Mouse (Mus musculus): ENCODE measurements at regions not wholly inside any gene's neighbourhood (a gene's known extent, or its start where the extent isn't known, plus 50 kb on each side); places are given as distances from the start of the nearest gene placed in this dataset.
A peak's percentile ranks its signal among the peaks of the same experiment; 100 is the strongest.

DNA sequence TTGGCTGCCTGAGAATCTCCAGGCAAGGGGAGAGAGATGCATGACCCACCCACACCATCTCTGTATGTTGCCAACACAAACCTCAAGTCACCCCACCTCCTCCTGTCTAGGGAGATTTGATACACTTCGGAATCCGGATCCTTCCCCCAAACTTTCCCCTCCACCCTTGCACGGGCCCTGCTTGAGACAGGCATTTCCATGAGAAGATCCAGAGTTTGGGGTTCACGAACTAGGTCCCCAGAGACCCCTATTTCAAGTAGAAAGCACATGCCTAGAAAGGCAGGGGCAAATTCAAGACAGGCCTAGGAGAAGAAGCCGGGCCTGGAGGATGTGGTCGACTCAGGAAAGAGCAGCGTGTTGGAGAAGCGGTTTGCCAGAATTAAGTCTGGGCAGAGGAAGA, 63.8 kb upstream of the Itga11 start:
- peaks cover 4% of the 10 kb centered on the region; the same call in 1 of the 2 replicates for H3K9me3 ChIP-seq (replicated peaks; ENCODE audit: low read length)
- H3K4me3 ChIP-seq (replicated peaks; ENCODE audit: low read depth, low read length), result no peak overlapping the region
- DNase-seq (ENCODE audit: low spot score), result peak; percentile 18
- no peaks in the 10 kb centered on the region for H3K36me3 ChIP-seq (ENCODE audit: insufficient read depth, low read length)
- WGBS, result 59% methylated on average over 8 of the region's 8 CpGs
- no peak overlapping the region for H3K9ac ChIP-seq (ENCODE audit: low read depth, low read length)
- no peak overlapping the region for H3K4me2 ChIP-seq (ENCODE audit: low read length)
- no peak overlapping the region for H3K27ac ChIP-seq
- ATAC-seq (replicated peaks; ENCODE audit: low FRiP score, low read depth), result no peak
- no peaks in the 10 kb centered on the region for H3K27me3 ChIP-seq (ENCODE audit: insufficient read depth, low read length)
- no peaks in the 10 kb centered on the region for H3K4me1 ChIP-seq (replicated peaks; ENCODE audit: insufficient read depth, low read length)
- TF ChIP-seq CTCF (IDR thresholded peaks at IDR 0.05; ENCODE audit: low read depth), result no peak

DNA sequence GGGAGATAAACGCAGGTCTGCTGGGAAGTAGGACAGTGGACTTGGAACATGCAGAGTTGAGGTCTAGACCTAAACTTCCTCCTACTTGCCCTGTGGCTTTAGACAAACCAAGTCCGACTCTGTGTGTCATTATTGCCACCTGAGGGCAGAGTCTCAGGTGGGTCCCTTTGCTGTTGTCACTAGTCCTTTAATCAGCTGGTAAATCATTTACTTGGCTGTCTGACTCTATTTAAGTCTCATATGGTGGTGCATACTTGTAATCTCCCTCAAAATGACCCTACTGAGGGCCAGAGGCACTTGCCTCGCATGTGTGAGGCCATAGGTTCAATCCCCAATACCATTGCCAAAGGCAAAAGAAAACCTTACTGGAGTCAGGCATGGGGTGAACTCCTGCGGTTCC, 62.7 kb upstream of the Itga11 start:
- Histone ChIP-seq H3K4me1 (replicated peaks; ENCODE audit: insufficient read depth, low read length) (no peaks in the 10 kb centered on the region), H3K36me3 (ENCODE audit: insufficient read depth, low read length) (no peaks in the 10 kb centered on the region), H3K9me3 (replicated peaks; ENCODE audit: low read length) (0 out of 2 replicates have a peak, but pooled peaks cover 4% of the 10 kb centered on the region), H3K4me3 (replicated peaks; ENCODE audit: low read depth, low read length) (no peak overlapping the region), H3K27ac (no peak overlapping the region), H3K9ac (ENCODE audit: low read depth, low read length) (no peak overlapping the region), H3K27me3 (ENCODE audit: insufficient read depth, low read length) (no peaks in the 10 kb centered on the region), H3K4me2 (ENCODE audit: low read length) (no peak overlapping the region)
- DNase-seq (ENCODE audit: low spot score), result no peak
- no peak for TF ChIP-seq CTCF (IDR thresholded peaks at IDR 0.05; ENCODE audit: low read depth)
- no peak for ATAC-seq (replicated peaks; ENCODE audit: low FRiP score, low read depth)
- WGBS, result 78% methylated on average over 4 of the region's 4 CpGs

DNA sequence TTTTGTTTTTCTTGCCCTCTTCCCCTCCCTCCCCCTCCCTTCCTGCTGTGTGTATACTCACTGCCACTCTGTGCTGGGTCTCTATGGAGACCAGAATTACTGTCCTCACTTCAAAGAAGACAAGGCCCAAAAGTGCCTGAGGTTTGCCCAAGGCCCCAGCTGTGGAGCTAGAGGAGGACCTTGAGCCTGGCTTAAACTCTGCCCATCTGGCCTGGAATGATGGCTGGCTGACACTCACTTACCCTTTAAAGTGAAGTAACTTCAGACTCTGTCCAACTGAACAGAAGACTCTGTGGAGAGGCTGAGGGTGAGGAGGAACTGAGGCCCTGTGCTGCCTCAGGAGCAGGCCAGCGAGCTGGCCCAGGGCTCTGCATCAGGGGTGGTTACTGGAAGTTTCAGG, 61.8 kb upstream of the Itga11 start:
- TF ChIP-seq CTCF (IDR thresholded peaks at IDR 0.05; ENCODE audit: low read depth), result no peak
- H3K27me3 ChIP-seq (ENCODE audit: insufficient read depth, low read length), result no peaks in the 10 kb centered on the region
- 50% methylated on average over 1 of the region's 1 CpGs for WGBS

DNA sequence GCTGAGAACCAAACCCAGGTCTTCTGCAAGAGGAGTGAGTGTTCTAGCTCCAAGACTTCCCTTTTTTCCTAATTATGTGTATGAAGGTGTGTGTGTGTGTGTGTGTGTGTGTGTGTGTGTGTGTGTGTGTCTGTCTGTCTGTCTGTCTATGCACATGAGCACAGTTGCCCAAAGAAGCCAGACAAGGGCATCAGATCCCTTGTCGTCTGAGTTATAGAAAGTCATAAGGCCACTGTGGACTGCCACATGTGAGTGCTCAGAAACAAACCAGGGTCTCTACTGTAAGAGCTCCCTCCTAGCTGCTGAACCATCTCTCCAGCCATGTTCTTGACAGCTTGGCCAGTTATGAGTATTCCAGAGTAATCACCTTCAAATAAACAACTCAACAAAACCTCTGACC, 58.6 kb upstream of the Itga11 start:
- no peaks in the 10 kb centered on the region for H3K27me3 ChIP-seq (ENCODE audit: insufficient read depth, low read length)
- no peak overlapping the region for H3K4me3 ChIP-seq (replicated peaks; ENCODE audit: low read depth, low read length)
- TF ChIP-seq CTCF (IDR thresholded peaks at IDR 0.05; ENCODE audit: low read depth), result no peak
- H3K4me1 ChIP-seq (replicated peaks; ENCODE audit: insufficient read depth, low read length), result no peaks in the 10 kb centered on the region
- H3K36me3 ChIP-seq (ENCODE audit: insufficient read depth, low read length), result no peaks in the 10 kb centered on the region
- H3K4me2 ChIP-seq (ENCODE audit: low read length), result no peak overlapping the region
- H3K9me3 ChIP-seq (replicated peaks; ENCODE audit: low read length), result no peaks in the 10 kb centered on the region
- H3K9ac ChIP-seq (ENCODE audit: low read depth, low read length), result no peak overlapping the region
- no peak for DNase-seq (ENCODE audit: low spot score)
- 95% methylated on average over 1 of the region's 1 CpGs for WGBS
- no peak overlapping the region for H3K27ac ChIP-seq
- ATAC-seq (replicated peaks; ENCODE audit: low FRiP score, low read depth), result no peak

More for the DNA sequence above, 61.8 kb upstream of the Itga11 start:
- Histone ChIP-seq H3K4me2 (ENCODE audit: low read length) (no peak overlapping the region), H3K36me3 (ENCODE audit: insufficient read depth, low read length) (no peaks in the 10 kb centered on the region), H3K9ac (ENCODE audit: low read depth, low read length) (no peak overlapping the region), H3K4me1 (replicated peaks; ENCODE audit: insufficient read depth, low read length) (no peaks in the 10 kb centered on the region), H3K27ac (no peak overlapping the region), H3K4me3 (replicated peaks; ENCODE audit: low read depth, low read length) (no peak overlapping the region), H3K9me3 (replicated peaks; ENCODE audit: low read length) (no peaks in the 10 kb centered on the region)
- DNase-seq (ENCODE audit: low spot score), result no peak
- ATAC-seq (replicated peaks; ENCODE audit: low FRiP score, low read depth), result no peak

DNA sequence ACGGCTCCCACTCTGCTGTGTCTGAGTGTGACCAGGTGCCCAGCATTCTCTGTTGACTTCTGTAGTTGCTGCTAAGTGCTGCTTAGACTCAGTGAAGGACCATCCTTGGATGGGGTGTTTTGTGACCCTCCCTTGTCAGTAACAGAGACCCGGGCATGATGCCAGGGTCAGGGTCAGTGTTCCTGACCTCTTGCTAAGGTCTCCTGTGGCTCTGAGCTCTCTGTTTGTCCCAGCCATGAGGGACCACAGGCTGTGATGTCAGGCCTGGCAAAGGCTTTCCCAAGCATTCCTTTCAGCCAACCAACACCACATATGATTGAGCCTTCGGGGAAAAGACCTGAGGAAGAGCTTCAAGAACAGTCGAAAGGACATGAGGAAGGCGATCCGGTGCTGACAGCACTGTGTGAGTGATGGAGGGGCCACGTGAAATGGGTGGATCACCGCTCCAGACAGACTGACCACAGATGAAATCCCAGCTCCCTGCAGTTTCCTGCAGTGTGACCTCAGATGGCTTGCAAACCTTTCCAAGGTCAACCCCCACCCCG, 56.7 kb upstream of the Itga11 start:
- ATAC-seq (replicated peaks; ENCODE audit: low FRiP score, low read depth), result no peak
- Histone ChIP-seq H3K9ac (ENCODE audit: low read depth, low read length) (no peak overlapping the region), H3K4me3 (replicated peaks; ENCODE audit: low read depth, low read length) (no peak overlapping the region), H3K36me3 (ENCODE audit: insufficient read depth, low read length) (no peaks in the 10 kb centered on the region), H3K4me2 (ENCODE audit: low read length) (no peak overlapping the region), H3K27me3 (ENCODE audit: insufficient read depth, low read length) (no peaks in the 10 kb centered on the region), H3K4me1 (replicated peaks; ENCODE audit: insufficient read depth, low read length) (no peaks in the 10 kb centered on the region), H3K27ac (no peak overlapping the region), H3K9me3 (replicated peaks; ENCODE audit: low read length) (no peaks in the 10 kb centered on the region)
- 72% methylated on average over 9 of the region's 9 CpGs for WGBS
- no peak for DNase-seq (ENCODE audit: low spot score)
- no peak for TF ChIP-seq CTCF (IDR thresholded peaks at IDR 0.05; ENCODE audit: low read depth)

DNA sequence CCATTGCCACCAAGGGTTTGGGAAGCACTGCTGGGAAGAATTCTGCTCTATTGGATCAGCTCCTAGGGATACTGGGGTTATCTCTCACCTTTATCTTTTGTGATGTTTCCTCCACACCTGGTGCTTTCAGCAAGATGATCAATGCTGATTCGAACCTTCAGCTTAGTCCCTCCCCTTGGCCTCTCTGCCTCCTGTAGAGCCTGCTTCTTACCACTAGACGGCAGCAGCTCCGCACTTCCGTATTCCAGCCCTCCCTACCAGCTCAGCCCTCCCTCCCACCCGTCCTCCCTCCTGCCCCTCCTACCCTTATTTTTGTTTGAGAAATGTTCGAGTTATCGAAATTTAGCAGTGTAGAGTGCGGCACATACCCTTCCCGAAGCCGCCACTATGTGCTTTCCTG, 55.5 kb upstream of the Itga11 start:
- no peak overlapping the region for H3K4me2 ChIP-seq (ENCODE audit: low read length)
- H3K9ac ChIP-seq (ENCODE audit: low read depth, low read length), result no peak overlapping the region
- no peak for ATAC-seq (replicated peaks; ENCODE audit: low FRiP score, low read depth)
- no peak overlapping the region for H3K4me3 ChIP-seq (replicated peaks; ENCODE audit: low read depth, low read length)
- no peaks in the 10 kb centered on the region; the same call in 1 of the 2 replicates for H3K4me1 ChIP-seq (replicated peaks; ENCODE audit: insufficient read depth, low read length)
- peak; percentile 54 for TF ChIP-seq CTCF (IDR thresholded peaks at IDR 0.05; ENCODE audit: low read depth)
- 62% methylated on average over 10 of the region's 10 CpGs for WGBS
- no peaks in the 10 kb centered on the region for H3K27me3 ChIP-seq (ENCODE audit: insufficient read depth, low read length)
- DNase-seq (ENCODE audit: low spot score), result peak; percentile 19
- H3K27ac ChIP-seq, result no peak overlapping the region
- H3K36me3 ChIP-seq (ENCODE audit: insufficient read depth, low read length), result no peaks in the 10 kb centered on the region
- no peaks in the 10 kb centered on the region for H3K9me3 ChIP-seq (replicated peaks; ENCODE audit: low read length)

DNA sequence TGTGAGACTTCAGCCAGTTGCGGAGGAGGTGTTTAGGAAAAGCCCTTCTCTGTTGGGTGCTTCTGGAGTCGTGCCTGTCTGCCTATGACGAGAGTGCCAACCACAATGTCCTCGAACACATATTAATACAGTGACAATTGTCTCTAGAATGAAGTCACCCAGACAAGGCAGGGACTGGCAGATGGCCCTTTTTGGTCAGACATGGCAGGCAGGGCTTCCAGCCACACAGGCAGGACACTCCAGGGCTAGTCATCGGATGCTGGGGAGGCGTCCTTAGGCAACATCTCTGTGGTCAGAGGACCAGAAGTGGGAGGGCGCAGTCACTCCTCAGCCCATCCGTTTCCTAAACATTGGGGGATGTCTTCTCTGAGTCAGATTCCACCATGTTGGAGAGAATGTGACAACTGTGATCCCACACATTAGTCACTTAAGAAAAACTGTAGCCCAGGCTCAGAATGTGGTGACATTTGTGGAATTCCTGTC, 53.0 kb upstream of the Itga11 start:
- Histone ChIP-seq H3K27me3 (ENCODE audit: insufficient read depth, low read length) (no peaks in the 10 kb centered on the region), H3K9me3 (replicated peaks; ENCODE audit: low read length) (no peaks in the 10 kb centered on the region), H3K4me3 (replicated peaks; ENCODE audit: low read depth, low read length) (no peak overlapping the region), H3K36me3 (ENCODE audit: insufficient read depth, low read length) (no peaks in the 10 kb centered on the region), H3K27ac (no peak overlapping the region), H3K9ac (ENCODE audit: low read depth, low read length) (no peak overlapping the region), H3K4me2 (ENCODE audit: low read length) (no peak overlapping the region), H3K4me1 (replicated peaks; ENCODE audit: insufficient read depth, low read length) (peaks cover 3% of the 10 kb centered on the region; the same call in 1 of the 2 replicates)
- DNase-seq (ENCODE audit: low spot score) (no peak), ATAC-seq (replicated peaks; ENCODE audit: low FRiP score, low read depth) (no peak)
- 78% methylated on average over 8 of the region's 8 CpGs for WGBS
- no peak for TF ChIP-seq CTCF (IDR thresholded peaks at IDR 0.05; ENCODE audit: low read depth)

All from kidney, postnatal 0 days (tissue).